Mouse (Mus musculus): Measurements from ENCODE around the gene Alox5ap. TPM values are rescaled to one million over a fixed set of nuclear protein-coding genes. Genes with fewer than 3 reads are reported as not detected.

Gene Alox5ap
- polyA plus RNA-seq, 3 experiments from 2014 or later, result 2.0 to 4.7 TPM; not detected in 1

DNA sequence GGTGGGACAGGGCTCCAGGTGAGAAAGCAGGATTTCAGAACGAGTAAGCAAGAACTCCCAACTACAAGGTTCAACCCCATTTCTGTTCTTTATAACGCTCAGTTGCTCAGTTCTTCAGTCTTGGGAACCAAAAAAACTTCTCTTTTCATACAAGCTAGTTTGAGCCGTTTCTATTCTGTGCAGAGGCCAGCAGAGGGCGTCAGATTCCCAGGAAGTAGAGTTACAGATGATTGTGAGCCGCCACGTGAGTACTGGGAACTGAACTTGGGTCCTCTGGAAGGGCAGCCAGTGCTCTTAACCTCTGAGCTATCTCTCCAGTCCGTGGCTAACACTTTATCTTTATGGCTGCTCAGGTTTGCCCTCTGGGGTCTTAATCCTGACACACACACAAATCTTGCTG lies 3.1 kb upstream of the Alox5ap start:
- no peak for ATAC-seq

DNA sequence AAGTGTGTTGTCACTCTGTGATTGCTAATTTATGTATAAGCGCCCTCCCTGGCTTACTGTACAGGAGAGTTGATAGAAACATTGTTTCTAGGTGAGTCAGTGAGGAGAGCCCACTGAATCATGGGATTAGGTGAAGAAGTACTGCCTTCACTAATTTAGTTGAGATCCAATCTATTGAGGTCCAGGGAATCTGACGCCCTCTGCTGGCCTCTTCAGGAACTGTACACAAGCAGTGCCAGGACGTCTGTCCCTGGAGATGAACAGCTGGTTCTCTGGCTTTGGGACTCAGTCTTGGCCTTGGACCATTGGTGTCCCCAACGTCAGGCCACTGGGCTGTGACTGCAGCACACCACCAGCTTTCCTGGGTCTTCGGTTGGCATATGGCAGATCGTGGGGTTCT lies 2.7 kb upstream of the Alox5ap start:
- no peak for ATAC-seq

DNA sequence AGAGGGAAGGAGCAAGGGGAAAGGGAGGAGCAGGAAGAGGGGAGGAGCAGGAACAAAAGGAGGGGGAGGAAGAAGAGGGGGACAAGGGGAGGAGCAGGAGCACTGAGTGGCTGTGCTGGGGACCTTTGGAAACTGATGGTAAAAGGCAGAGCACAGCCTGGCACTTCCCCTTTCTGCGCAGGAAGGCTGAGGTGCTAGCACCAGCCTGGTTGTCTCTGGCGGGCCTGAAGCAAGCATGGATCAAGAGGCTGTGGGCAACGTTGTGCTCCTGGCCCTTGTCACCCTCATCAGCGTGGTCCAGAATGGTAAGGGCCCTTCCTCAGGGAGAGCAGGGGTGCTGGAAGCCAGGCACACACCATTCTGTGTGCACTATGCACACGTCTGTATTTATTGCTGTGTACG lies 312 bp downstream of the Alox5ap start:
- no peak for ATAC-seq

DNA sequence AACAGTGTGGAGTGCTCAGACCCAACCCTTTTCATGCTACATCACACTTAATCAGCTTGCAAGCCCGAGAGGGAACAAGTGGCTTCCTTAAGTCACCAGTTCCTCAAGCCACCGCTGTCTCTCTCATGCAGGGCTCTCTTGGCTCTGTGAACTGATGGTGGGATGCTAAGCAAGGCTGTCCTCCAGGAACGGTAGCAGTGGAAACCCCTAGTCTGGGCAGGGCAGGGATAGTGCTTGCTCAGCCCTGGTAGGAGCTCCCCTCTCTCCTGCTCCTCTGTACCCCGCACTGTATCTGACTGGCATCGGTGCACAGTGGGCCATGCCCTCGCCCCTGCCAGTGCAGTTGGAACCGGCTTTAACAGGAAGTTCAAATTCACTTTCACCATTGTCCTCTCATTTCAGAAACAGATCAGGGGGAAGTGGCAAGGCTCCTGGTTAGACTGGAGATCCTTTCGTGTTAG lies 2.2 kb downstream of the Alox5ap start:
- no peak for ATAC-seq

DNA sequence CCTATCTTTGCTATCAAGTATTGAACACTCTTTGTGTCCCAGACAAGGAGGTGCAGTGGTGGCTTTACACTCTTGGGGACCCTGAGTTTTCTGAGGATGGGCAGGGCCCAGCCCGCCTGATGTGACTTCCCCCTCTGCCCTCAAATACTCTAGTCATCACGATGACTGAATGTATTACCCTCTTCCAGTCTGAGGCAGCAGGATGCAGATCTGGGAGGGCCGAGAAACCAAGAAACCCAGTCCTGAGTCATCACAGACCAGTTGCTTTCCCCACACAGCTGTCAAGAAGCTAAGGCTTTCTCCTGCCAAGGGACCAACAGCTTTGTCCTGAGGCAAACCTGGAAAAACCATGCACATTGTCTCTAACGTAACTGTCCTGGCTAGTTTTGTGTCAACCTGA lies 2.9 kb downstream of the Alox5ap start:
- no peak for ATAC-seq

DNA sequence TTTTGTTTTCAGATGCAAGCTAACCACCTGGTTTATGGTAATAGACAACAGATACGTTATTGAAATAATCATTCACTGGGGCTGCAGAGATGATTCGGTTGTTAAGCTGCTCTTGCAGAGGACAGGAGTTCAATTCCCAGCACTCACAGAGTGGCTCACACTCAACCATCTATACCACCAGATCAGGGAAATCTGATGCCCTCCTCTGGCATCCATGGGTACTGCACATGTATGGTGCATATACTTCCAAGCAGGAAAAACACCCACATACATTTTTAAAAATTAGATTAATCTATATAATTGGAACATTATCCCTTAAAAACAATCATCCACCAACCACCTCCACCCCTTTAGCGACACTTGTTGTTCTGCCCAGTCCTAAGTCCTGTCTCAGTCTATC lies 6.7 kb downstream of the Alox5ap start:
- ATAC-seq, result no peak

DNA sequence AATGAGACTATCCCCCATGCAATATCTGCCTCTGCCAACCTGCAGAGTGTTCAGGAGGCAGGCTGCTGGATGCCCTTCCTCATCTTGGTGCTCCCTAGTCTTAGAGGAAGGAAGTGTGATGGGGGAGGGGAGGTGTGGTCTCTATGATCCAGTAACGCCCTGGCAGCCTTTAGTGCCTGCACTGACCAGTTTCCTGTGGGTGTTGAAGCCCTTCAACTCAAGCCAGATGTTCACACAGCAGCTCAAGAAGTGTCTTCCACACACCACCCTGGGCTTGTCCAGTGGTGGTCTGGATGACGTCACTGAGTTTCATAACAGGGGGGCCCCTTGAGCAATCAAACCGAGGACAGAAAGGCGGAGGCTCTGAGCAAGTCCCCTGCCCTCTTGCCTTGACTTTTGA lies 8.0 kb downstream of the Alox5ap start:
- no peak for ATAC-seq

DNA sequence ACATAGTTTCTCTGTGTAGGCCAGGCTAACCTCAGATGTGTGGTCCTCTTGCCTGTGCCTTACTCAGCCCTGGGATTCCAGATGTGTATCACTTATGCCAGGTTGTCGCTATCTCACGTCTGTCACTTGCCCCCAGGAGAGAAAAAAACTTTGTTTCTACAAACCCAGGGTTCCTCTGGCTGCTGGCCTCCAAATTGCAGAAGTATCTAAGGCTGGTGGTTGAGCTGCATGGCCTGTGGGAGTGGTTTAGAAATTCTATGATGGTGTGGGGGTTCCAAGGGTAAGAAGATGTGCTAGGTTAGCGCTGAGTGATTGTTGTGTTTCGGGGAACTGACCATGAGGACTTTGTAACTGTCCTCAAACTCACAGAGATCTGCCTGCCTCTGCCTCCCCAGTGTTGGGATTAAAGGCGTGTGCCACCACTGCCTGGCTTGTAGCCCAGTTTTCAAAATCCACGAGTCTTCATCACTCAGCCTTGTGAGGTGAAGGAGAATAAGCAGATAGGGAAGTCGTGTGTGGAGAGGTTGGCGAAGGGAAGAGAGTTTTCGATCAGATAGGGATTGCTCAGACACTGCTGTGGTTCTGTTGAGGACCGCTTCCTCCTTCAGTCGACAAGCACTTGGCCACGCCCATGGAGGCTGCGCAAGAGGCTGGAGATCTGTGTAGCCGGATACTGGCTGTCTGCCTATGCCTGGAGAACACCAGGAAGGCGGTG lies 10.0 kb downstream of the Alox5ap start:
- ATAC-seq, result no peak

DNA sequence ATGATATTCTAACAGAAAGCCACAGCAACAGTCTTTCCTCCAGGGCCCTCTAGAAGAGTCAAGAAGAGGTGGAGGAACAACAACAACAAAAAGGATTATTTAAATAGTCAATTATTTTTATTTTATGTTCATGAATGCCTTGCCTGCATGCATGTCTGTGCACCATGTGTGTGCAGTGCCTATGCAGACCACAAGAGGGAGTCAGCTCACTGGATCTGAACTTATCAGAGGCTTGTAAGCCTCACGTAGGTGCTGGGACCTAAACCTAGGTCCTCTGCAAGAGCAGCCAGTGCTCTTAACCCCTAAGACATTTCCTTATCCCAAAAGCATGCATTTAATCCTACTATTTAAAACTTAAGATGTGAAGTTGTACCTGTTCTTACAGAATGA lies 10.5 kb downstream of the Alox5ap start:
- no peak for ATAC-seq

DNA sequence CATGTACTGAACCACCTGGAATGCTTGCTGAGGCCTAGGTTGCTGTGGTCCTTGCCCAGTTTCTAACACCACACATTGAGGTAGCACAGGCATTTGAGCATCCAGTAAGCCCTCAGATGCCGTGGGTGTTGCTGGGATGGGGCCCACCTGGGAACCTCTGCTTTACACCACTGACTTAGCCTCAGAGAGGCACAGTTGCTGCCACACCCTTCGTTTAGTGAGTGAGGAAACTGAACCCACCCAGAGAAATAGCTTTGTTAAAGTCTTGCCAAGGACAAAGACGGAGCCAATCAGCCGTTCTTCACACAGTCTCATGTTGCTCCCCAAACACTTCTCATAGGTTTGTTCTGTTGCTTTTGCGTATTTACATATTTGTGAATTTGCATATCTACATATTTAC lies 13.0 kb downstream of the Alox5ap start:
- ATAC-seq, result no peak

DNA sequence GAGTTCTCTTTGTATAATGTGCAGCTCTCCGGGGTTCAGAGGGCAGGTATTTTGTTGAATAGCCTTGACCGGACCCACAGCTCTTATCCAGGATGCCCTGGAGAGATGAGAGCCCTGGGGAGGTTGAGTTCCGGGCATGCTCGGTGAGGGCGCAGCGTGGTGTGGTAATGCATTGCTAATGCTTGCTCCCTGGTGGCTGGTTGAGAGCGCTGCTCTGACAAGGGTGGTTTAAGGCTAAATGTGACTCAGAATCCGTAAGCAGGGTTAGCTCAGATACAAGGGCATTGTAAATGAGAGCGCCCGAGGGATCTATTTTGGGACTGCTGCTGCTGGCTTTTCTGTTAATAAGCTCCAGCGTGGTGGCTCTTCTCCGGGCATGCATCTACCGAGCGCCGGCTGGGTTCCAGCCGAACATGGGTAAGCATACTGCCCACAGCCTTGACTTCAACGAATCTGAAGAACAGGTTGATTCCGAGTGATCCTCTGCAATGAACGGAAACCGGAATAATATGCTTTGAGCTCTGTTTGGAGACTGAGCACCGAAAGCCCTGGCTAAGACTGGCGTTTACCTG lies 14.8 kb downstream of the Alox5ap start:
- ATAC-seq, result no peak

DNA sequence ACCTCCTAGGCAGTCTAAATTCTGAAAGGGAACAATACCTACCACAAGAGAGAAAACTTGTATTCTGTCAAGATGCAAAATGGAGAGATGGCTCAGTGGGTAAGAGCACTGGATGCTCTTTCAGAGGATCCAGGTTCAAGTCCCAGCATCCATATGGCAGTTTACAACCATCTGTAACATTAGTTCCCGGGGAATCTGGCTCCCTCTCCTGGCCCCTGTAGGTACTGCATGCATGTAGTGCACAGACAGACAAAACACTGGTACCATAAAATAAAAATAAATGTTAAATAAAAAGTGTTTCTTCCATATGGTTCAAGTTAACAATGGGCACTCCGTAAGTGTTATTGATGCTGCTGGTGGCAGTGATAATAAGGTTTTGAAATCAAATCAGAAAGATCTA lies 18.4 kb downstream of the Alox5ap start:
- no peak for ATAC-seq

DNA sequence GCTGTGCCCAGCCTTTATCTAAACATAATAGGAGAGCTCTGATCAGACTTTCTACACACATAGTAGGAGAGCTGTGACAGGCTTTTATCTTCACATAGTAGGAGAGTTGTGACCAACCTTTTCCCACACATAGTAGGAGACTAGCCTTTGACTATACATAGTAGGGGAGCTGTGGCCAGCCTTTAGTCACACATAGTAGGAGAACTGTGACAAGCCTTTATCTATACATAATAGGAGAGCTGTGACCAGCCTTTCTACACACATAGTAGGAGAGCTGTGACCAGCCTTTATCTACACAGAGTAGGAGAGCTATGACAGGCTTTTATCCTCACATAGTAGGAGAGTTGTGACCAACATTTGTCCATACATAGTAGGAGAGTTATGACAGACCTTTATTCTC lies 19.3 kb downstream of the Alox5ap start:
- no peak for ATAC-seq

DNA sequence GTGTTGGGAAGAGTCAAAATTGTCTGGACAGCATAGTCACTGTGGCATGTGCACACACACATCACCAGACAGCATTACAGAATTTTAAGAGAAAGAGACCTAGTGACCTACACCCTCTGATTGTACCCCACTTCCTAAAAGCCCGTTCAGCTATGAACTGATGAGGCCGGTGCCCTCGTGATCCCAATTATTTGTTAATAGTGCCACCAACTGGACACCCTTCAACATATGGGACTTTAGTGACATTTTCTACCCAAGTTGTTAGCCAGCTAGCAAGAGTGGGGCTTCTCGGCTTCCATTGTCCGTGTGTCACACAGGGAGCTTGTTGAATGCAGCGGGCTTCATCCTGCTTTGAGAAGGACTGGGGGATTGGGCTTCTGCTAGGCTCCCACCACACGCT lies 21.5 kb downstream of the Alox5ap start:
- no peak for ATAC-seq

DNA sequence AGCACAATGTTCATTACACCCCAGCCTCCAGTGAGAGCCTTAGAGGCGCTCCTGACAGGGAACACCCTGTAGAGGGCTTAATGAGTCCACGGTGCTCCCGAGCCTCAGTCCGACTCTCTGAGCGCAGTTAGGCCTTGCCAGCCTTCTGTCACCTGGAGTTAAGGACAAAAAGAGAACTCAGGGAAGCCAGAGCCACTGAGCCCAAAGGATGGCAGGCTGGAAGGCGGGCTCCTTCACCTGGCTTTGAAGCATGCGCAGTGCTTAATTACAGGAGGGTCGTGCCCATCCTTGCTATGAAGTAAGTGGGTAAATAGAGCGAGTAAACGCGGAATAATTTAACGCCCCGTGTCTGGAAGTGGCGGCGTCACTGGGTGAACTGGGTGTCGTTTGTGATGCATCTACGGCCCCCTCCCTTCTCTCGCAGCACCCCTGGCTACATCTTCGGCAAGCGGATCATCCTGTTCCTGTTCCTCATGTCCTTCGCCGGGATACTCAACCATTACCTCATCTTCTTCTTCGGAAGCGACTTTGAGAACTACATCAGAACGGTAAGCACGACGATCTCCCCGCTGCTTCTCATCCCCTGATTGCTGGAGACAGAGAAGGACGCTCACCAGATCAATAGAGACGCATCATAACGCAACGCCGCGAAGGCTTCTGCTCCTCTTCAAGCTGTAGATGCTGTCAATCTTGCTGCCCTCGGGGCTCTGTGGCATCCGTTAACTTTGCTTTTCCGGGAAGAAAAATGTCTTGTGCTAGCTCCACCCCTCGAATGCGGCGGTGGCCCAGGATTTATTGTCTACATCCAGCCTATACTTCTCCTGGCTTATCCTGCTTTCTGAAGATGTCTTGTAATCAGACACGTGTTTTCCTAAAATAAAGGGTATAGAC lies 22.8 kb downstream of the Alox5ap start:
- no peak for ATAC-seq

DNA sequence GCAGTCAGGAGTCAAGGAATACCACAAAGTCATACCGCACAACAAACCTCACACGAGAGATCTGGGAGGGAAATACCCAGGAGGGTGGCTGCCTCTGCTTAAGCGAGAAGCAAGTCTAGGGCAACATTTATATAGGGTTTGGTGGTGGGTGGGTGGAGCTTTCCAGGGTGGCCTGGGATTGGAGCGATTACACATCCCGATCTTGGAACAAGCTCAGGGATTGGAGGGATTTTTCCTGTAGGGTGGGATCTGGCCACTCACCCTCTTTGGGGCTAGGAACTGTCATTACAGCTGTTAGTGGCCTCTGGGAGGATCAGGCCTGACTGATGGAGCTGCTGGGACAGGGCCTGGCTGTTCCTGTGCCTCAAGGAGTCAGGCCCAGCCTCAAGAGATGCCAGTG lies 26.7 kb downstream of the Alox5ap start:
- no peak for ATAC-seq

DNA sequence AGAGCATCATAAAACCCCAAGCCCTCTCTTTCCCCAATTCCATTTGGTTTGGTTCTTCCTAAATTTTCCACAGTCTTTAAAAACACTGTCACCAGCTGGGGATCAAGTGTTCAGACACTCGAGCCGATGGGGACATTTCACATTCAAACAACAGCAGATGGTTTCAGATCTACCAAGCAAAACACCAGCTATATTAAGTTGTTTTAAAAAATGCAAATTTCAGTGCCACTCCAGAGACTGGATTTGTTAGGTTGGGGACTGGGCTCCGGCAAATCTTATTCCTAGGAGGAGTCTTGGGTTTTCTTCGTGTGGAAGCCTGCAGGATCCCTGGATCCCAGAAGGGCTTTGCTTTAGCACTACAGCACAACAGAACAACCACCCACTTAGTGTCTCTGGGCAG lies 28.5 kb downstream of the Alox5ap start:
- ATAC-seq, result no peak

DNA sequence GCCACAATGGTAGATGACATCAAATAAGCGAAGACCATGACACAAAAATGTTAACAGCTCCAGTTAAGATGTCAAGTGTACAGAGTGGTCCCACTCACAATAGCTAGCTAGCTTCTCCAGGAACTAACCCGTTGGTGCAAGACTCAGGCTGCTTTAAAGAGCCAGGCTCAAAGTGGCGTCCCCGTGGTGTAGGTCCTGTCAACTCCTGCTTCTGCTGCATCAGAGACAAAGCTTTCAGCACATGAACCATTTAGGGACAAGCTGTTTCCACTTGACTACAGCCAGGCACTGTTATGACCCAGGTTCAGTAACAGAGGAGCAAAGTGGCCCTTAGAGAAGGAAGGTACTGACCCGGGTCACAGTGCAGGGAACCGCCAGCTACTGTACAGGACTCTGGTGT lies 32.2 kb downstream of the Alox5ap start:
- no peak for ATAC-seq

DNA sequence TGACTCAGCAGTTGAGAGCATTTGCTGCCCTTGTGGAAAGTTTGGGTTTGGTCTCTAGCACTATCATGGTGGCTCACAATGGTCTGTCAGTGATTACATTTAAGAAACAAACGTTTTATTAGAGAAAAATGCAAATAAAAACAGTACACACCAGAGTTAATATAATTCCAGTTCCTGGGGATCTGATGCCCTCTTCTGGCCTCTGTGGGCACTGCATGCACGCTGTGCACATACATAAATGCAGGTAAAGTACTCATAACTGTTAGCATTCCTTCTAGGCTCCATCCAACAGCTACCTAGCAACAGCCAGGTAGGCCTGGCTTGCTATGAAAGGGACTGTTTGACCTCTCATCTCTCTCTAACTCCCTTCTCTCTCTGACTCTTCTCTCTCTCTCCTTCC lies 32.9 kb downstream of the Alox5ap start:
- ATAC-seq, result no peak

DNA sequence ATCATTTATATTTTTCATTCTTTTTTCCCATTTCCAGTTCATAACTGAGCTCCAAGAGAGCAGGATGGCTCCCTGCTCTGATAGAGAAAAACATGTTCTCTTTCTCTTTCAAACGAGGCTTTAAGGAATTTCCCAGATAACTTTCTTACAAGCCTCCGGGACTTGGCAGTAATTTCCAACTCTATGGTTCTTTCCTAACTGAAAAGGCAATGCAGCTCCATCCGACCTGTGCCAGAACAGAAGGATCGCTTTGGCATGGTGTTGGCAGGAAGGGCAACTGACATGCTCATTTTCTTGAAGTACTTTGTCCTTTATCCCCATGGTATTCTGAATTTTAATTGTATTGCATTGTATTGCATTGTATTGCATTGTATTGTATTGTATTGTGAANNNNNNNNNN lies 33.7 kb downstream of the Alox5ap start:
- ATAC-seq, result no peak

DNA sequence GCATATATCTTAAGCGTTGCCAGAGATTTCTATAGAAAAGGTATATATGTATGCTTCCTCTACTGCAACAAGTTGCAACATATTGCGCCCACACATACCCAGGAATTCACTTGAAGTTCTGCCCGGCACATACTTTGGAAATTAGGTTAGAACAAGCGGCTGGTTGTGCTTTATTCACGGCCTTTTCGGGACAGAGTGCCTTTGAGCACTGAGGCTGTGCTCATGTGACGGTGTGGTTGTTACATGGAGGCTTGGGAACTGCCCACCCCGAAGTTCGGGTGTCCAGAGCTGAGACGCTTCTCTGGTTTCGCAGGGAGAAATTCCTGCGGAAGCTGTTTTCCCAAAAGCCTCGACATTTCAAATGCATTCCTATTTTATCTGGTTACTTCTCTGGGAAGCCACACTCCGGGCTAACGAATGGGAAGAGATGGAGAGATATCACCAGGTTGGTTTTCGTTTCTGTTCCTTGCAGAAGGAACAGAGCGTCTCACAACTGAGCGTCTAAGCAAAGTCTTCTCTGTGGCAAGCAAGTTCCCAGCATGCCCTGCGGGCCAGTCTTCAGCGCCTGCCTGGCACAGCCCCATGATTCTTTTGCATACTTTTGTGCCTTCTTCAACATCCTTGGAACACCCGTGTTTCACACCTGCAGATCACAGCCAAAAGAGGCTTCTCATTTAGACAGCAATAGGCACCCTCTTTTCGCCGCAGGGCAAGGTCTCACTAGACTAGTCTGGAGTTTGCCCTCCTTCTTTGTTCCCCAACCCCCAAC lies 48.5 kb downstream of the Alox5ap start:
- ATAC-seq, result no peak

DNA sequence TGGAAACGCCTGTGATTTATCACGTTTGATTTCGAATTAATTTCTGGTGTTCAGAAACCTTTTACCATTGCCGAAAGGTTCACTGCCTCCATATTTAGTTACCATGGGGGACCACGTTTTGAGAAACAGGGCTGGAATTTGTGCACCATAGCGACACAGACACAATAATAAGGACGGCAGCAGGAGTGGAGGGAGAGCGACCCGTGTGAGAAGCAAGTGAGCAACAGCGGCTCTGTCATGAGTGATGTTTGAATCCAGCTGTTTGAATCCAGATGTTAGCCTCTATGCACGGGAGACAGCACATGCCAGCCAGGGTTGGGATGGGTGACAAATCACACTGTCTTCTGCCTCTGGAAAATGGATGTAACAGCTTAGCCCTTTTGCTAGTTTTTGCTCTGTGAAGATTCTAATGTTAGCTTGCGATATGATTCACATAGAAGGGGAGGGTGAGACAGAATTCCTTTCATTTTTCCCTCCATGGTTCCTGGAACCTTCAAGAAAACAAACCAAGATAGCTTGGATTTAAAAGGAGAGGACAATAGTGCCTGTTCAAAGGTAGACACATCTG lies 50.0 kb downstream of the Alox5ap start:
- ATAC-seq, result no peak

DNA sequence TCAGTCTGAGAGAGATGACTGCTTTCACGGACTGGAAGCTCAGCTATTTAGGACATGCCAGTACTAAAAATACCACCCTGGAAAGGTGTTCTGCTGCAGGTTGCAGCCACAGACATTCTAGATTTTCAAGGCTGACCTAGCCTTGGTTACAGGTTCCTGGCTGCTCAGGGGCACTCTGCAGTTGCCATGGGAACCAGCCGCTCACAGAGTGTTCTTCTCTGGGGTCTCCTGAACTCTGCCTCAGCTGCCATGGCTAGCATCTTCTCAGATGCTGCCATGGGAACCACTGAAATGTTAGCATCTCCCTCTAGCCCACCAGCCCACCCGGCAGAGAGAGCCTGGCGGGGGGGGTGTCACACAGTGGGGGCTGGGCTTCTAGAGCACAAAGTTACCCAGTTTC lies 52.4 kb downstream of the Alox5ap start:
- ATAC-seq, result no peak
